In genomic region chr19:4968236-4968635, GRCm38 (mm10) we compare ENCODE assay signal across 12 mouse cellular contexts. TPM values are rescaled to one million over a fixed set of nuclear protein-coding genes. Genes with fewer than 3 reads are reported as not detected.
DNase-seq lines count a peak whose midpoint lies in the region; ATAC-seq lines count a peak whose summit lies in the region.
"Had no signal": no experiment of that assay in that cellular context is flagged by ENCODE, and none has a peak within 500 bp of the region (broad histone marks: within the 10 kb centered on the region; RNA-seq: fewer than 3 reads in every experiment).

No protein-coding gene starts in this region.

- 92% methylated on average over 2 of the region's 2 CpGs for WGBS in kidney, embryonic 15.5 days

- H3K4me3 ChIP-seq in kidney, embryonic 15.5 days (replicated peaks): no peak overlapping the region

- H3K9me3 ChIP-seq in kidney, embryonic 15.5 days (replicated peaks): no peaks in the 10 kb centered on the region

- H3K4me1 ChIP-seq in kidney, embryonic 15.5 days: peaks cover 2% of the 10 kb centered on the region

- H3K36me3 ChIP-seq in kidney, embryonic 15.5 days: peaks cover 45% of the 10 kb centered on the region

- no peak overlapping the region for H3K27ac ChIP-seq in kidney, embryonic 15.5 days

- no peak overlapping the region for H3K9ac ChIP-seq in kidney, embryonic 15.5 days

- peak; percentile 23 for DNase-seq in embryo, embryonic 10 days (ENCODE audit: low spot score)
- no peak for DNase-seq in embryo, embryonic 9.5 days (ENCODE audit: extremely low spot score)
- DNase-seq in lung, postnatal 36 days: peak; percentile 10
- DNase-seq in lung, postnatal 14 days: no peak
- peak; percentile 40 for DNase-seq in c-Kit-positive CD71-positive TER-119-positive erythroid progenitor cells, embryonic 14.5 days (ENCODE audit: low spot score)
- DNase-seq in retina, postnatal 1 day: peak; percentile 39
- no peak for DNase-seq in frontal cortex, postnatal 25 days (ENCODE audit: low spot score in 2 of 2)
- DNase-seq: cerebellum, postnatal 10 days; gastrocnemius, postnatal 25 days; lung, adult 18-20 months had no signal

- H3K4me2 ChIP-seq in kidney, embryonic 15.5 days: no peak overlapping the region

- no peak for ATAC-seq in kidney, embryonic 15.5 days (replicated peaks; ENCODE audit: low FRiP score)

- no peaks in the 10 kb centered on the region for H3K27me3 ChIP-seq in kidney, embryonic 15.5 days

RNA-seq across cellular contexts. Expression of gene Mrpl11, which starts 6.3 kb away (rescaled TPM):
- 108 and 125 TPM in 2 replicates for polyA plus RNA-seq in kidney, embryonic 15.5 days (2015; fragmentation: Nextera tagmentation; extraction: Ambion mirVana)

RNA-seq across cellular contexts. Expression of gene Npas4, which starts 21.9 kb away (rescaled TPM):
- polyA plus RNA-seq in kidney, embryonic 15.5 days (2015; fragmentation: Nextera tagmentation; extraction: Ambion mirVana): 0.18 TPM in 1 of 2 replicates, not detected in the other
- polyA plus RNA-seq: kidney, embryonic 16.5 days had no signal

RNA-seq across cellular contexts. Expression of gene Peli3, which starts 25.3 kb away (rescaled TPM):
- 2.9 and 3.0 TPM in 2 replicates for polyA plus RNA-seq in kidney, embryonic 15.5 days (2015; fragmentation: Nextera tagmentation; extraction: Ambion mirVana)

RNA-seq across cellular contexts. Expression of gene Dpp3, which starts 40.1 kb away (rescaled TPM):
- polyA plus RNA-seq in kidney, embryonic 15.5 days (2015; fragmentation: Nextera tagmentation; extraction: Ambion mirVana): 96.4 and 108 TPM in 2 replicates

RNA-seq across cellular contexts. Expression of gene Slc29a2, which starts 55.4 kb away (rescaled TPM):
- polyA plus RNA-seq in kidney, embryonic 15.5 days (2015; fragmentation: Nextera tagmentation; extraction: Ambion mirVana): 6.0 and 7.0 TPM in 2 replicates

Comparison
In these comparisons a context has a peak if more than half of its experiments do, and no peak if none do; other contexts are left out.
1. DNase-seq: peak in embryo, embryonic 10 days (single experiment), lung, postnatal 36 days (single experiment), c-Kit-positive CD71-positive TER-119-positive erythroid progenitor cells, embryonic 14.5 days (single experiment) and retina, postnatal 1 day (single experiment); none in embryo, embryonic 9.5 days (single experiment), lung, postnatal 14 days (single experiment) and frontal cortex, postnatal 25 days (0 of 2).